Mouse (Mus musculus): Measurements from ENCODE around the gene Zfp853.

DNA sequence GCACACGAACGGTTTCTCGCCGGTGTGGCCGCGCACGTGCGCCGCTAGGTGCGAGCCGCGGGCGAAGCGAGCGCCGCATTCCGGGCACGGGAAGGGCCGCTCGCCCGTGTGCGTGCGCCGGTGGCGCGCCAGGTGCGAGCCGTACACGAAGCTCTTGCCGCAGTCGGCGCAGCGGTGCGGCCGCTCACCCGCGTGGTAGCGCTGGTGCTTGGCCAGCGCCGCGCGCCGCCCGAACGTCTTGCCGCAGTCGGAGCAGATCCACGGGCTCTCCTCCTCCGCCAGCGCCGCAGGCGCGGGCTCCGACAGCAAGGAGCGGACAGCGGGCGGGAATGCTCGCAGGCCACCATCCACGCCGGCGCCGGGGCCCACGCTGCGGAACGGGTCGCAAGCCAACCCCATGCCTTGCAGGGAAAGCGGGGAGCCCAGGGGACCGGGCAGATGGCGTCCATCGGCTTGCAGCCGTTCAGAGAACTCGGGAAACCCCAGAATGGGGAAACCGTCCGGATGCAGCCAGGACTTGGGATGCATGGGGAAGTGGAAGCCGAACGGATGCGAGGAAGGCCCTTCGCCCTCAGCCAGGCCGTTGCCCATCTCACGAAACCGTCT, 39.4 kb downstream of the Zfp853 start:
- TF ChIP-seq RCOR1 (IDR thresholded peaks at IDR 0.05; ENCODE audit: low read depth, low read length) (no peak), RAD21 (IDR thresholded peaks at IDR 0.05; ENCODE audit: low read depth, low read length) (no peak), NRF1 (IDR thresholded peaks at IDR 0.05; ENCODE audit: insufficient read depth, low read depth, low read length, poor library complexity, severe bottlenecking) (no peak), POLR2A (IDR thresholded peaks at IDR 0.05; ENCODE audit: control insufficient read depth in 1 of 2, insufficient read depth in 1 of 2, low read depth in 1 of 2, low read length in 2 of 2, poor library complexity in 1 of 2) (no peak), ETS1 (IDR thresholded peaks at IDR 0.05; ENCODE audit: low read depth, low read length) (no peak), TBP (IDR thresholded peaks at IDR 0.05; ENCODE audit: low read depth, low read length) (no peak), UBTF (IDR thresholded peaks at IDR 0.05; ENCODE audit: borderline replicate concordance, insufficient read depth, low read depth, low read length) (no peak), CTCF (IDR thresholded peaks at IDR 0.05 in 2 of 3, conservative IDR thresholded peaks at IDR 0.05 in 1 of 3; ENCODE audit: control insufficient read depth in 1 of 3, insufficient read depth in 1 of 3, low read depth in 2 of 3, low read length in 3 of 3, poor library complexity in 1 of 3, severe bottlenecking in 1 of 3) (no peak), SMC3 (IDR thresholded peaks at IDR 0.05; ENCODE audit: low read depth, low read length) (no peak)

All from MEL (cell line).